Mouse (Mus musculus) kidney, adult 2 months (tissue): Measurements from ENCODE around the gene Them7. TPM values are rescaled to one million over a fixed set of nuclear protein-coding genes. Genes with fewer than 3 reads are reported as not detected.
A peak's percentile ranks its signal among the peaks of the same experiment; 100 is the strongest.

Experiments
- DNase-seq: peaks from one replicate; pipeline ENCODE4 v3.0.0; 2021
- H3K27ac ChIP-seq: fragments of 200-500 bp; 2 replicates; pipeline ENCODE4 v1.5.1; 2012; ENCODE audit warnings: low read depth, low read length, control low read depth, inconsistent platforms; ENCODE audit not compliant: insufficient read depth
- H3K27me3 ChIP-seq: fragments of 200-500 bp; replicated peaks from 2 replicates; pipeline ENCODE4 v1.6.1; 2012; ENCODE audit warnings: mild to moderate bottlenecking, moderate library complexity, low read length, inconsistent platforms; ENCODE audit not compliant: control insufficient read depth, insufficient read depth
- H3K36me3 ChIP-seq: fragments of 200-500 bp; 2 replicates; pipeline ENCODE4 v1.6.1; 2012; ENCODE audit warnings: mild to moderate bottlenecking, moderate library complexity, low read length, inconsistent platforms; ENCODE audit not compliant: control insufficient read depth, insufficient read depth
- H3K4me1 ChIP-seq: fragments of 200-500 bp; 2 replicates; pipeline ENCODE4 v1.6.1; 2011; ENCODE audit warnings: low read length; ENCODE audit not compliant: control insufficient read depth, insufficient read depth
- H3K4me3 ChIP-seq: fragments of 200-500 bp; 2 replicates; pipeline ENCODE4 v1.5.1; 2011; ENCODE audit warnings: mild to moderate bottlenecking, low read depth, low read length, control low read depth; ENCODE audit not compliant: insufficient read depth
- CTCF ChIP-seq: fragments of 200-500 bp; conservative IDR thresholded peaks from 2 replicates; pipeline ENCODE4 v1.5.1; 2011; ENCODE audit warnings: low read depth, mild to moderate bottlenecking, control low read depth, low read length, moderate library complexity, mixed read lengths; ENCODE audit not compliant: insufficient read depth, insufficient read length
- POLR2A ChIP-seq: fragments of 200-500 bp; IDR thresholded peaks from one replicate; pipeline ENCODE4 v1.6.1; 2011; ENCODE audit warnings: low read depth, low read length, control low read depth
- WGBS: fragments of 180-500 bp; shearing (Covaris S2); methylation state at CpG from one replicate; pipeline ENCODE4 v1.1.7; 2018; 5-methylcytosine and 5-hydroxymethylcytosine counted together
- polyA plus RNA-seq: library from polyadenylated mRNA; depleted of rRNA; stranded (reverse); fragments of >200 nt; gene quantifications from 2 replicates; pipeline ENCODE4 v1.2.3, GENCODE M21; 2012

The Them7 gene
- polyA plus RNA-seq, 1 experiment, result 241 TPM

DNA sequence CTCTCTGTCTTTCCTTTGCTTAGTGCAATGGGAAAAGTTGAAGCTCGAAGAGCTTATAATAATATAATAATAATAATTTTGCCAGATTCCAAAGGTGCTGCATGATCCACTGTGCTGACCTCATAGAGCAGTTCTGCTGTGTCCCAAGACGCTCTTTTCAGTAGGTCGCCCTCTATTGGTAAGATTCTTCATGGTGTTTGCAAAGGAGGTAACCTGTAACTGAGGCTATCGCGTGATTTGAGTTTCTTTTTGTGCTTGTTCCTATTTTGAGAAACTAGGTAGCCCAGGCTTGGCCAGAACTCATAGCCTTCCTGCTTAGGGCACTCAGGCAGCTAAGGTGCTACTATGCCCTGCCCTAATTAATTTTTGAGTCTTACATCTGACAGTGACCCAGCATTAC, 34.8 kb upstream of the Them7 start:
- Histone ChIP-seq H3K4me1 (no peaks in the 10 kb centered on the region), H3K36me3 (no peaks in the 10 kb centered on the region), H3K27ac (no peak overlapping the region), H3K4me3 (no peak overlapping the region), H3K27me3 (0 out of 2 replicates have a peak, but pooled peaks cover 1% of the 10 kb centered on the region)
- TF ChIP-seq POLR2A, result no peak
- peak; percentile 42 for TF ChIP-seq CTCF
- 23% methylated on average over 5 of the region's 5 CpGs for WGBS
- DNase-seq, result peak; percentile 65

DNA sequence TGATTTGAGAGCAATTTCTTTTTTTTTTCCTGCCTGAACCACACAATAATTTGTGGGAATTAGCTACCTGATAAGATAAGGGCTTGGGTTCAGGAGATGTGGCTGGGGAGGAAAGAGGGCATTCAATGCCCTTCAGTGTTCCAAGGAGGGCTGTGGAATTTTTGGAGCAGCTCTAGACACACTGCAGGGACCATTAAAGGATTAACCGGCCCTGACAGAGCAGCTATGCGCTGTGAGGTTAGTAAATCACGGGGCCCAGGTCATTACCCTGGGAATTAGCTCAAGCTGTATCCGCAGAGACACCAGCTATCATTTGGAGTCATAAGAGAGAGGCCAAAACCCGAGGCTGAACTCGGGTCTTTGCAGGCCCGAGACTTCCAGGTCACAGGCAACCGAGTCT, 24.0 kb upstream of the Them7 start:
- WGBS, result 24% methylated on average over 8 of the region's 8 CpGs
- Histone ChIP-seq H3K27me3 (no peaks in the 10 kb centered on the region), H3K27ac (no peak overlapping the region)

GRCm38 (mm10) chr2:105206563-105207174, 17.5 kb upstream of the Them7 start:
- H3K27ac ChIP-seq, result peak overlapping the region; percentile 46; the same call in 1 of the 2 replicates
- no peak overlapping the region for H3K4me3 ChIP-seq
- no peaks in the 10 kb centered on the region for H3K4me1 ChIP-seq
- no peaks in the 10 kb centered on the region for H3K27me3 ChIP-seq
- H3K36me3 ChIP-seq, result no peaks in the 10 kb centered on the region
- TF ChIP-seq CTCF, result no peak
- TF ChIP-seq POLR2A, result no peak
- WGBS, result 57% methylated on average over 9 of the region's 9 CpGs
- peak; percentile 44 for DNase-seq

More for the DNA sequence above, 24.0 kb upstream of the Them7 start:
- Histone ChIP-seq H3K4me1 (no peaks in the 10 kb centered on the region), H3K4me3 (no peak overlapping the region), H3K36me3 (no peaks in the 10 kb centered on the region)
- TF ChIP-seq POLR2A (no peak), CTCF (no peak)
- DNase-seq, result peak; percentile 40

GRCm38 (mm10) chr2:105212839-105213238, 11.3 kb upstream of the Them7 start:
- Histone ChIP-seq H3K36me3 (no peaks in the 10 kb centered on the region), H3K4me3 (no peak overlapping the region), H3K27ac (no peak overlapping the region), H3K27me3 (no peaks in the 10 kb centered on the region), H3K4me1 (no peaks in the 10 kb centered on the region; the same call in 1 of the 2 replicates)
- TF ChIP-seq POLR2A, result no peak
- no peak for TF ChIP-seq CTCF
- DNase-seq, result no peak
- 71% methylated on average over 7 of the region's 7 CpGs for WGBS

DNA sequence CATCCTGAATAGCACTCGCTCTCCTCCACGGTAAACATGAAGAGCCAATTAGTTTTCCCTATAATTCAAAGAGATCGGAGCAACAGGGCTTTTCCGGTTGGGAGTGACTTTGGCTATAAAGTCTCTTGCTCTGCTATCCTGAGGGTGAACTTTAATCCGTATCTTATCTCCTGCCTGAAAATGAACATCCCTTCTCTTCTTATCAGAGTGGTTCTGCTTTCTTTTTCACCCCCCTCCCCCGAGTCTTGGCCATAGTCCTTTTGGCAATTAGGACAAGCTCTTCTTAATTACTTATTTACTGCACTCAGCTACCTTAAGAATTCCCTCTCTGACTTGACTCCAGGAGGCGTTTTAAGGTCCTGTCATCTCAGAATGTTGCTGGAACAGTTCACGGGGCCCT, 8.2 kb upstream of the Them7 start:
- H3K27me3 ChIP-seq, result no peaks in the 10 kb centered on the region
- TF ChIP-seq CTCF, result no peak
- TF ChIP-seq POLR2A, result no peak
- 24% methylated on average over 8 of the region's 8 CpGs for WGBS
- H3K36me3 ChIP-seq, result no peaks in the 10 kb centered on the region
- H3K4me3 ChIP-seq, result no peak overlapping the region
- DNase-seq, result peak; percentile 54
- H3K4me1 ChIP-seq, result no peaks in the 10 kb centered on the region; the same call in 1 of the 2 replicates
- no peak overlapping the region for H3K27ac ChIP-seq

DNA sequence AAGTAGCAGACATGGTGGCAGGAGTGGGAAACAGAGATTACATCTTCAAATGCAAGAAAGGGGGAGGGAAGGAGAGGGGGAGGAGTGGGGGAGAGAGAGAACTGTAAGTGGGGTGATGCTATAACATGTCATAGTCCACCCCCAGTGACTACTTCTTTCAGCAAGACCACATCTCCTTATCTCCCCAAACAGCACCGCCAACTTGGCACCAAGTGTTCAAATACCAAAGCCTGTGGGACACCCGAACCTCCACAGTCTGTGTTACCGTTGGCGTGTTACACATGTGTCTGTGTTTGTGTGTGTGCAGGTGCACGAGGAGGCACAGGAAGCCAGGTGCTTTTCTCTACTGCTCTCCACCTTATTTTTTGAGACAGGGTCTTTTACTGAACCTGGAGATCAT, 4.9 kb upstream of the Them7 start:
- Histone ChIP-seq H3K4me1 (peaks cover 9% of the 10 kb centered on the region), H3K27ac (no peak overlapping the region), H3K27me3 (no peaks in the 10 kb centered on the region), H3K4me3 (no peak overlapping the region), H3K36me3 (no peaks in the 10 kb centered on the region)
- DNase-seq, result no peak
- 92% methylated on average over 5 of the region's 5 CpGs for WGBS
- TF ChIP-seq POLR2A (no peak), CTCF (no peak)

DNA sequence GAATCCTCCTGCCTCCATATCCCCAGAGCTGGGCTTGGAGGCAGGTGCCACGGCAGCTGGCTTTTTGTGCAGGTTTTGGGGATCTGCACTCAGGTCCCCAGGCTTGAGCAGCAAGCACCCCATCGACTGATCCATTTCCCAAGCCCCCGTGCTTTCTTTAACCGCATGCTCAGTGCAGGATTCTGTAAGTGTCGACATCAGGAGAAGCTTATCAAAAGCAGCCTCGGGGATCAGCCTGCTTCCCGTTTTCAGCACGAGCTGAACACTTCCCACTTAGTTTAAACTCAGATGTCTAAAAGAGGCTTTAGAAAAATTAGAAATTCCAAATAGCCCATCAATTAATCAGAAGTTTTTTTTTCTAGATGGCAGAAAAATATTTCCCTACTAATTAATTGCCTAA, 4.5 kb upstream of the Them7 start:
- no peaks in the 10 kb centered on the region for H3K36me3 ChIP-seq
- no peak for DNase-seq
- H3K27ac ChIP-seq, result no peak overlapping the region
- no peak for TF ChIP-seq POLR2A
- TF ChIP-seq CTCF, result no peak
- 76% methylated on average over 8 of the region's 8 CpGs for WGBS
- peaks cover 9% of the 10 kb centered on the region for H3K4me1 ChIP-seq
- no peak overlapping the region for H3K4me3 ChIP-seq
- H3K27me3 ChIP-seq, result no peaks in the 10 kb centered on the region
